Mouse (Mus musculus): ENCODE results near the gene Cybrd1.

Gene Cybrd1

GRCm38 (mm10) chr2:71122268-71123029 lies 4.7 kb downstream of the Cybrd1 start:
- 68% methylated on average over 13 of the region's 13 CpGs for WGBS

DNA sequence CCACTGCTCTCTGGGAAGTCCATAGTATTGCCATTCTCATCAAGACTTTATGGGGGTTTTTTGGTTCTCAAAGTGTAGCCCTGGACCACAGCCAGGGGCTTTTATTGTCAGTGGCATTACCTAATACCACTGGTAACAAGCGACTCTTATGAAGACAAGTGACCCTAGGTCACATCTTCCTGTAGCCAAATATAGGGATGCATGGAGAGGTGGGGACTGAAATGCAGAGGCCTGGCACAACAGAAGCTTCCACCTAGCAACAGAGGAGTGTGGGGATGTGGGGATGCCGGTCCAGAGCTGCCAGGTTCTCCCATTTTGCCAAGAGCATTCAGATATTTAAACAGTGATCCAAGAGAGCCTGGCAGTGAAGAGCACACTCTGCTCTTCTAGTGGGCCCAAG lies 5.9 kb downstream of the Cybrd1 start:
- WGBS = 72% methylated on average over 2 of the region's 2 CpGs

GRCm38 (mm10) chr2:71127779-71128534 lies 10.2 kb downstream of the Cybrd1 start:
- 78% methylated on average over 10 of the region's 10 CpGs for WGBS

DNA sequence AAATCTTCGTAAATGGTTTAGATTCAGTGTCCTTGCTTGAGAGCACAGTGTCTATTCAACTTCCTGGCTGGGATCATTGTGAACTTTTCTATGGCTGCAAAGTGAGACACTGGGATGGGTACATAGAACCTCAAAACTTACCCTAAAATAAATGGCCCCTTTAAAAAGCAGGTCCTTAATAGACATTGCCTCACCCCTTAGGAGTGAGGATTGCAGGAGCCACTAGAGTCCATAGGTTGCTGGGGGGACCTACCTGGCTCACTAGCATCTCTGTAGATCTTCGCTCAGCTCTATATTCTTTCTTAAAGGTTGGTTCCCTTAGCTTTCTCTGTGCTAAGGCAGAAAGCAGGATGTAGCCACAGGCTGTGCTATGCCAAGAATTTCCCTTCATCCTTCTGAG lies 12.6 kb downstream of the Cybrd1 start:
- 95% methylated on average over 2 of the region's 2 CpGs for WGBS

DNA sequence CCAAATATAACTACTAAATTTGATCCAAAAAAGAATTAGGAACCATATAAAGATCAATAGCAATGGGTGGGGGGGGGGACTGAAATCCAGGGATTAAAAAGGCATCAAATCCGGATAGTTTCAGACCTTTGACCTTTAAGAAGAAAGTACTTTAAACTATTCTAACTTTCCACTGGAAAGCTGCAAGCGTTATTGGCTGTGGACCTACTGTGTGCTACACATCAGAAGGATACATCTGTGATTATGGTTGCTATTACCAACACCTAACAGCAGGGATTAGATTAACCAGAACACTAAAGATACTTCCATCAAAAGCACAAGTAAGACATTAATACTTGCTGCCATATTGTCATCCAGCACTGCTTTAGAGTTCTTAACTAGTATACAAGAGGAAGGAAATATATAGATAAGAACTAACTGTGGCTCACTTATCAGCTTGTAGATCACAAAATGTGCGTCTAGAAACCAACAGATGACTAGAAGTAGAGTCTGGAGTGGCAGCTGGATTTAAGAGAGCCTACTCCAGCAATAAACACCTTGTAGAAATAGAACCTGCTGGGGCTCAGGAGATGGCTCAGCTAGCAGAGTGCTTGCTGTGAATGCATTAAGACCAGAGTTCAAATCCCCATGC lies 14.3 kb downstream of the Cybrd1 start:
- 92% methylated on average over 3 of the region's 3 CpGs for WGBS

GRCm38 (mm10) chr2:71134041-71134505 lies 16.4 kb downstream of the Cybrd1 start:
- WGBS = 92% methylated on average over 9 of the region's 9 CpGs

GRCm38 (mm10) chr2:71134836-71135235 lies 17.1 kb downstream of the Cybrd1 start:
- 85% methylated on average over 5 of the region's 5 CpGs for WGBS

DNA sequence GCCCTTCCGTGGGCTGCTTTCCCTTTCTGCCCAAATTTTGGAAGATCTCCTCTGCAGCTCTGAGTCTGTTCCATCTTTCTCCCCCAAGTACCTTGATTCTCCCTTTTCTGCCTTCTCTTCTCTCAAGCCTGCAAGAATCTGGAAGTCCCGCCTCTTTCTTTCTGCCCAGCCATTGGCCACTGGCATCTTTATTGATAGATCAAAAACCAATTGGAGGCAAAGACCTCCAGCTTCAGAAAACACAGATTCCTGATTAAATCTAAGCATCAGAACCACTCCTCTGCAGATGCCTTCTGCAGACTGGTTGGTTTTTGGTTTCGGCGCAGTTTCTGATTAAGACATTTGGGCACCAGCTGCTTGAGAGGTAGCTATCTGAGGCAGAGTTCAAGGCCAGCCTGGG lies 22.9 kb downstream of the Cybrd1 start:
- WGBS = 70% methylated on average over 4 of the region's 4 CpGs

GRCm38 (mm10) chr2:71142410-71142809 lies 24.7 kb downstream of the Cybrd1 start:
- 82% methylated on average over 7 of the region's 7 CpGs for WGBS

DNA sequence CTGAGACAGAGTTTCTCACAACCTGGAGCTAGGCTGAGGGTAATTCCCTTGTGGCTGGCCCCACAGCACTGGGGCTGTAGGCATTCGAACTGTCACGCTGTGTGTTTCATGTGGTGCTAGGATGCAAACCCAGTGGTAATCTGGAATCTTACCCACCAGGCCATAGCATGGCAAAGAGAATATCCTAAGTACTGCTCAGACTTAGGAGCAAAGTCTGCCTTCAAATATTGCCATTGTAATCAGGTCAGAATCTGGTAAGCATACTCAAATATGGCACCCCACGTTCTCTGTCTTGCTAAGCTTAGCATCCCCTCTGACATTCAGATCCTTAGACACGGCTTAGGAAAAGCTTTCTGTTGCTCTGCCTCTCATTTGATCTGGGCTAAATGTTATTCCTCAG lies 28.1 kb downstream of the Cybrd1 start:
- WGBS = 96% methylated on average over 4 of the region's 4 CpGs

DNA sequence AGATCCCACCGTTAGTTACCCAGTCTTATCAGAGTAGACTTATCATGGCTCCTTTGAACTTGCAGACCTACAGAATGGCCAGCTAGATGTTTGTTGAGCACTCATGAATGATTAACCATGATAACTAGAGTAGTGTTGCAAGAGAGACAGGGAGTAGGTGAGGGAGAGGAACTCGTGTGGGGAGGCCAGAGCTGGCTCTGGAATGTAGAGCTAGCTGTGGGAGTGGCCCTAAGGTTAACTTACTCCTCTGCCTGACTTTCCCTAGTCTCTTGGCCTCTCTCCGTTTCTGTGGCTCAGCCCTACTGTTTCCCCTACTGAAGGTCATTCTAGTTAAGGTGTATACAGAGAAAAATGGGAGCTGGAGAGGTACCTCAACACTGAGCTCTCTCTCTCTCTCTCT lies 28.5 kb downstream of the Cybrd1 start:
- 79% methylated on average over 3 of the region's 3 CpGs for WGBS

DNA sequence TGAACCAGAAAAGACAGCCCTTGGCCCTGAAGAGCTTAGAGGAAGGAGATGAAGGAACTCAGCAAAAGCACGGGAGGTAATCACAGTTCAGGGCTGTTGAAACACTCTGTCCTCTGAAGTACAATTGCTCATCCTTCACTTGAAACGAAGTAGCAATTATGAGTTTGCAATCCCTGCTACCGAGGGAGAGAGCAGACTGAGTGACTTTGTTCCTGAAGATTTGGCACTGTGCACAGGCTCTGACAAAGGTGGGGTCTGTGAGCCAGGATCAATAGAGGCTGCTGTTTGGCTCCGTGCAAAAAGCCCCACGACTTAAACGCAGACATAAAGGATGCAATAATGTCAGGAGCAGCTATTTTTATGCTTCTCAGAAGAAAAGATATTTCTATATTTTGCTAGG lies 30.1 kb downstream of the Cybrd1 start:
- WGBS = 29% methylated on average over 6 of the region's 6 CpGs

DNA sequence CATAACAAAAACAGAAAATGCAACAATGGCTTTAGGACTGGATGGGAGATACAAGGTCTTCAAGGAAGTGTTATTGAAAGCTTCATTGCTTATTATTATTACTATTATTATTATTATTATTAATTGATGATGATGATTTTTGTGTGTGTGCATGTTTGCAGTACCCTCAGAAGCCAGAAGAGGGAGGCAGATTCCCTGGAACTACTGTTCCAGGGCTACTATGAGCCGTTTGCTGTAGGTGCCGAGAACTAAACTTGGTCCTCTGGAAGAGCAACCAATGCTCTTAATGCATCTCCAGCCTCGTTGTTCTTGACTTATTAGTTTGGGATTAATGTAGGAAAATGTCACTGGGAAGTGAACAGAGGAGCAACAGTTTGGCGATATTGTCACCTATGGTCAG lies 34.4 kb downstream of the Cybrd1 start:
- 95% methylated on average over 4 of the region's 4 CpGs for WGBS

GRCm38 (mm10) chr2:71155486-71155885 lies 37.8 kb downstream of the Cybrd1 start:
- WGBS = 6% methylated on average over 8 of the region's 8 CpGs

DNA sequence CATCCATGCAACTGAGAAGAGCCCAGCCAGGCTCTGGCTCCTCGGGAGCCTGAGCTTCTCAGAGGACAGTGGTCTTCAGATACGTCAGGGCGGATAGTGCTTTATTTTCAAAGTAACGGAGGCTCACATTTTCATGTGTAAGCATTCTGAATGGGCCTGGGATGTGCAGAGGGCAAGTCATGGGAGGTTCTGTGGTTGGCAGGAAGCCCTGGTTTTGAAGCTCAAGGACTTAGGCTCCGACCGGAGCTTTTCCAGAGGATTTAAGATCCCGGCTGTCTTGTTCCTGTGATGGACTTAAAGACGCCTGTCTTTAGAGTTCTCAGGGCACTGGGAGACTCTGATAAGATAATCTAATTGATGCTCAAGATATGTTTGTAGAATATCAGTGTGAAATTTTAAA lies 38.7 kb downstream of the Cybrd1 start:
- 83% methylated on average over 8 of the region's 8 CpGs for WGBS

GRCm38 (mm10) chr2:71157881-71158280 lies 40.2 kb downstream of the Cybrd1 start:
- 83% methylated on average over 8 of the region's 8 CpGs for WGBS

DNA sequence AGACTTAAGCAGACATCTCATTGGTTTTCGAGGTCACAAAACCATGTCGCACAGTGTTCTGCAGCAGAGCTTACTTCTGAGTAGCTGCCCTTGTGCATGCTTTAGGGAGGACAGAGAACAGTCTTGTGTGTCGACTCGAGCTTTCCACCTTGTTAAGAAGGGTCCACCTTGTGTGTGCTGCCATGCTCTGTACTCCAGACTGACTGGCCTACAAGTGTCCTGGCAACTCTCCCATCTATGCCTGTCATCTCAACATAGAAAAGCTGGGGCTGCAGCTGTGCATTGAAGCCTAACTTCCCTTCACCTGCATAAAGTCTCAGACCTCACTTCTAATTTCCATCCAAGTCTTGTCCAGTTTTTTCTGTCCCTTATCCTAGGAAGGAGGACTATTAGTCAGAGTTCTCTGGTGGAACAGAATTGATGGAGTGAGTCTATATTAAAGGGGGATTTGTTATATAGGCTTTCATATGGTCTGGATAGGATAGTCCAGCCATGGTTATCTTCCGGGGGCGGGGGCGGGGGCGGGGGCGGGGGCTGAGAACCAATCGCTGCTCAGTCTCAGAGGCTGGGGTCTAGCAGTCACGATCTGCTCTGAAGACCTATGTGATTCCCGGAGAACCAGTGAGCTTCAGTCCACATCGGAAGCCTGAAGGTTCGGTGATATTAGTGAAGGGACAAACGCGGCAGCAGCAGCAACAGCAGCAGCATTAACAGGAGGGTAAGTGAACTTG lies 42.0 kb downstream of the Cybrd1 start:
- WGBS = 55% methylated on average over 16 of the region's 16 CpGs

DNA sequence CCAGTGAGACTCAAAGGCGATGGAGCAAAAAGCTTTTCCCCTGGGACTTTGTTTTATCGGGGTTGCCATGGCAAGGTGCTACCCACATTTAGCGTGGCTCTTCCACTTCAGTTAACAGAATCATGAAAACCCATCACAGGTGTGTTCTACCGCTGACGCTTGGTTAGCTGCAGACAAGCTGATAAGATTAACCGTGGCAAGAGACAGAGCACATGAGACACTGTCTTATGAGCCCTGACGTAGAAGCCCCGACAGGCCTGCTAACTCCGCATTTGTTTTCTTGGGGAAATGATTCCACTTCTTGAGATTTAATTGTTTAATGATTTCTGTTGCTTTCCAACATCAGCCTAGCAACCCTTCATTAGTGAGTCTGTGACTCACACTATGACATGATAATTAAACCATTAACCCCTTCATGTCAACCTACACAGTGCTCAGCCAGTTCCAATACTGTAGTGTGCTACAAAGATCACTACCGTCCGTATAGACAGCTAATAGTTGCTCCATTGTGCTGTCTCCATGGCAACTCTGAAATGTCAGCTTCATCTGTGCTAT lies 42.7 kb downstream of the Cybrd1 start:
- WGBS = 35% methylated on average over 11 of the region's 11 CpGs

DNA sequence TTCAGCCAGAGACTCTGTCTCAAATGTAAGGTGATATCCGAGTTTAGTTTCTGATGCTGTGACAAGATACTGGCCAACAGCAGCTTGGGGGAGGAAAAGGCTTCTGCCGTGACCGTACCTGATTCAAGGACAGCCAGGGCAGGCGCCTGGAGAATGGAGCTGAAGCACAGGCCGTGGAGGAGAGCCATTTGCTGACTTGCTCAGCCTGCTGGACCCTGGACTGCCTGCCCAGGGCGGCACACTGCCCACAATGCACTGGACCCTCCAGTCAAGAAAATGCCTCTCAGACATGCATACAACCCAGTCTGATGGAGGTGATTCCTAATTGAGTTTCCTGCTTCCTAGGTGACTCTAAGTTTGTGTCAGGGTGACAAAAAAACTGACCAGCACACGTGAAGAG lies 43.8 kb downstream of the Cybrd1 start:
- WGBS = 95% methylated on average over 7 of the region's 7 CpGs

GRCm38 (mm10) chr2:71162831-71163621 lies 45.3 kb downstream of the Cybrd1 start:
- 73% methylated on average over 25 of the region's 25 CpGs for WGBS

DNA sequence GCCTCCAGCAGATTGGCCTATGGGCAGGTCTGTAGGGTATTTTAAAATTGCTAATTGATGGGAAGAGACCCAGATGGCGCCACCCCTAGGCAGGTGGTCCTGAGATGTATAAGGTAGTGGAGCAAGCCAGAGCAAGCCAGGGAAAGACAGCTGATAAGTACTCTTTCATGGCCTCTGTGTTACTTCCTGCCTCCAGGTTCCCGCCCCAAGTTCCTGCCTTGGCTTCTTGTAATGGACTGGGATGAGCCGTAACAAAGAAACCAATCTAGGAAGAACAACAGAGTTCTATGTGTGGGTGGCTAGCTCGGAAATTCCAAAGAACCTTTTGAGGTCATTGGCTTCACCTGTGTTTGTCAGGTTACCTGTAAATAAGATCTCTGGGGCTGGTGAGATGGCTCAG lies 49.5 kb downstream of the Cybrd1 start:
- 94% methylated on average over 4 of the region's 4 CpGs for WGBS

Measured in cerebral cortex, adult 2 months (tissue).